Mouse (Mus musculus): ENCODE results near the gene Srsf2.
A peak's percentile ranks its signal among the peaks of the same experiment; 100 is the strongest.
"Not testable (repeated sequence)": the region's sequence is repeated elsewhere in the genome, so short reads cannot be mapped to it uniquely, and the experiment has no call there.

Srsf2 gene

DNA sequence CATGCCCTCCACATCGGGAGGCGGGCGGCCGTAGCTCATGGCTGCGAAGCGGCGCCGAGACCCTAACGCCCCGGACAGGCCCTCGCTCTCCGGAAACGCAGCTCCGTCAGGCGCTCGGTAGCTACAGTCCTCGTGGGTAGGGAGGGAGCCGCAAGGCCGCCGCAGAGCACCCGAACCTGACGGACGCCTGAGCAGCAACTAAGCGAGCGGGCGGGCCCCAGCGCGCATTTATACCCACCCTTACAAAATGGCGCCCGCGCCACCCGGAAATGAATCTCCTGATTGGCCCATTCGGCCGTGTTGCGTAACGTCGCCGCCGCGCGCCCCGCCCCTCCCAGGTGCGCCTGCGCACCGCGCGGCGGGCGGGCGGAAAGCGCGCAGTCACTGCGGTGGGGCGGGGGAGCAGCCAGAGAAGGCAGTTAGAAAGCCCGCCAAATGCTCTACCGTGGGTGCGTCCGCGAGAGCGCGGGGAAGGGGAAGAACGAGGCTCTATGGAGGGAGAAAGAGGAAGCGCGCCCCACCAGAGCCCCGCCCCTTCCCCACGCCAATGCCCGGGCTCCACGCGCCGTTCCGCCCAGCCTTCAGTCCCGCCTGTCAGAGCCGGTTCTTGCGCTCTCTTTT, at the start of gene Srsf2:
Gene Srsf2 (minus strand): TSS at position 204 of the 621 bp plus-strand sequence.
- DNase-seq (ENCODE audit: low read depth, low spot score) = peak; percentile 97
- Histone ChIP-seq H3K27me3 (ENCODE audit: control insufficient read depth, insufficient read depth, low read length, poor library complexity, severe bottlenecking) (no peaks in the 10 kb centered on the region), H3K36me3 (ENCODE audit: control insufficient read depth, insufficient read depth, low read length, poor library complexity, severe bottlenecking) (peaks cover 11% of the 10 kb centered on the region; the same call in 1 of the 2 replicates)

GRCm38 (mm10) chr11:116902588-116902987, 49.7 kb upstream of the Srsf2 start:
- not testable (repeated sequence) for DNase-seq (ENCODE audit: low read depth, low spot score); H3K36me3 ChIP-seq (ENCODE audit: control insufficient read depth, insufficient read depth, low read length, poor library complexity, severe bottlenecking); H3K27me3 ChIP-seq (ENCODE audit: control insufficient read depth, insufficient read depth, low read length, poor library complexity, severe bottlenecking)

GRCm38 (mm10) chr11:116899247-116899646, 46.4 kb upstream of the Srsf2 start:
- no peak for DNase-seq (ENCODE audit: low read depth, low spot score)
- Histone ChIP-seq H3K27me3 (ENCODE audit: control insufficient read depth, insufficient read depth, low read length, poor library complexity, severe bottlenecking) (no peaks in the 10 kb centered on the region), H3K36me3 (ENCODE audit: control insufficient read depth, insufficient read depth, low read length, poor library complexity, severe bottlenecking) (no peaks in the 10 kb centered on the region)

GRCm38 (mm10) chr11:116895402-116895801, 42.5 kb upstream of the Srsf2 start:
- no peak for DNase-seq (ENCODE audit: low read depth, low spot score)
- no peaks in the 10 kb centered on the region for H3K27me3 ChIP-seq (ENCODE audit: control insufficient read depth, insufficient read depth, low read length, poor library complexity, severe bottlenecking)
- no peaks in the 10 kb centered on the region for H3K36me3 ChIP-seq (ENCODE audit: control insufficient read depth, insufficient read depth, low read length, poor library complexity, severe bottlenecking)

- no peak for DNase-seq (ENCODE audit: low read depth, low spot score)
- no peaks in the 10 kb centered on the region for H3K27me3 ChIP-seq (ENCODE audit: control insufficient read depth, insufficient read depth, low read length, poor library complexity, severe bottlenecking)
- no peaks in the 10 kb centered on the region for H3K36me3 ChIP-seq (ENCODE audit: control insufficient read depth, insufficient read depth, low read length, poor library complexity, severe bottlenecking)
Measured at GRCm38 (mm10) chr11:116893532-116894442, 40.9 kb upstream of the Srsf2 start.

- H3K36me3 ChIP-seq (ENCODE audit: control insufficient read depth, insufficient read depth, low read length, poor library complexity, severe bottlenecking) = no peaks in the 10 kb centered on the region
- no peaks in the 10 kb centered on the region for H3K27me3 ChIP-seq (ENCODE audit: control insufficient read depth, insufficient read depth, low read length, poor library complexity, severe bottlenecking)
- no peak for DNase-seq (ENCODE audit: low read depth, low spot score)
Measured at GRCm38 (mm10) chr11:116887136-116887535, 34.2 kb upstream of the Srsf2 start.

DNA sequence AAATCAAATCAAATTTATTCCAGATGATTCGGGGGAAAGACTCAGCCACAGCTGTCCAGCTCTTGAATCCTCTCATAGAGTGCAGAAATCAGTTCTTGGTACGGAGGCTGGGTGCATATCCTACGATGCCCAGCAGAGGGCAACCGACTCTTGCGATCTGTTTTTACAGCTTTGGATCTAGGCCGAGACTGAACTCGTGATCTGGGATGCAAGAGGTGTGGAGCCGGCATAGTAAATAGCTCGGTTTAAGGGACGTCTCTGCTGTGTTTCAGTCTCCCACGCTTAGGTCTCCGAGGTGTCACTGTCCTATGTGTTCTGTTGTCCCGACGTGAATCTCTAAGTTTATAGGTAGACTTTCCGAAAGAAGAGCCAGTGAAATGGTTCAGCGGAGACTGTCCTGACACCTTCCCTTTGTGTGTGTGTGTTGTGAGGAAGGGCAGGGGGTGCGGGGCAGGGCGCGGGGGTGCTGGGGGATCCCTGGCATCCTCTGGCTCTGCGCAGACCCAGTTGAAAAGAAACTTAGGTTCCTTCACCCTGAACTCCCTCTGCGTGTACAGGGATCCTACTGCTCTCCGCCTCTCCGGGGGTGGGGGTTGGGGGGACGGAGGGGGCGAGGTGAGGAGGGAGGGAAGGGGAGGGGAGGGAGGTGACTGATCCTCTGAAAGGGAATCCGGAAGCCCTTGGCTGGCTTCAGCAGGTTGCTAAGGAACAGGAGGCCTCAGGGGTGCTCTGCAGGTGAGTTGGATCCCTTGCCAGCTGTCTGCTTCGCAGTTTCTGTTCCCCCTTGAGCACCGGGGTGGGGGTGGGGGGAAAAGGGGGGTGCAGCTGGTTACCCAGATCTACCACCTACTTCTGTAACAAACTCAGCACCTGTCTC, 32.6 kb upstream of the Srsf2 start:
- no peaks in the 10 kb centered on the region for H3K36me3 ChIP-seq (ENCODE audit: control insufficient read depth, insufficient read depth, low read length, poor library complexity, severe bottlenecking)
- peak; percentile 89 for DNase-seq (ENCODE audit: low read depth, low spot score)
- no peaks in the 10 kb centered on the region for H3K27me3 ChIP-seq (ENCODE audit: control insufficient read depth, insufficient read depth, low read length, poor library complexity, severe bottlenecking)

DNA sequence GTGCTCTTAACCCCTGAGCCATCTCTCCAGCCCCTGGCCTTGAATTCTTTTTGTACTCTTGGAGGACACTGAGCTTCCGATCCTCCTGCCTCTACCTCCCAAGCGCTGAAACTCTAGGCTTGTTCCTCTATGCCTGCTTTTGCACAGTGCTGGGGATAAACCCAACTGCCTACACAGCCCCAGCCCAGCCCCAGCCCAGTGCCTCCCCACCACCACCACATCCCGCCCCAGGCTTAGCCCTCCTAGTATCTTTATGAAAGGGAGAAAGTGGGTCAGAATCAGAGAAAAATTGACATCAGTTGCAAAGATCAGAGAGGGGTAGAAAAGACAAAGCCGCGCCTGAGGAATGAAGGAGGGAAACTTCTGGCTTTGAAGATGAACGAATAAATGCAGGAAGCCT, 31.2 kb upstream of the Srsf2 start:
- H3K36me3 ChIP-seq (ENCODE audit: control insufficient read depth, insufficient read depth, low read length, poor library complexity, severe bottlenecking) = no peaks in the 10 kb centered on the region
- H3K27me3 ChIP-seq (ENCODE audit: control insufficient read depth, insufficient read depth, low read length, poor library complexity, severe bottlenecking) = no peaks in the 10 kb centered on the region
- no peak for DNase-seq (ENCODE audit: low read depth, low spot score)

DNA sequence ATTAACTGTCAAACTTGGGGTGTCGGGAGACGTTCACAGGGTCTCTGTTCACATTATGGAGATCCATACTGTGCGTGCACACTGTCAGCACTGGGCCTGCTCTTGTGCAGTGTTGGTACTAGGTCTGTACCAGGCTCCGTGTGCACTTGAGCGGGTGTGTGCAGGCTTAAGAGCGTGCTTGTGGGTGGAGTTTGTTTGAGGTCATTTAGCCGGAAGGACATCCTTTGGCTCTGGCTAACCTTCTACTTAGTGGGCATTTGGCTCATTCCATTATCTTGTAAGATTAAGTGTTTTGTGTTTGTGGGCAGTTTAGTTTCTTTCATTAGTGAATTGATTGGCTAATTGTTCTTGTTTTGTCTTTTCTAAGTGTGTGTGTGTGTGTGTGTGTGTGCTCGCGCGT, 29.6 kb upstream of the Srsf2 start:
- no peaks in the 10 kb centered on the region for H3K36me3 ChIP-seq (ENCODE audit: control insufficient read depth, insufficient read depth, low read length, poor library complexity, severe bottlenecking)
- H3K27me3 ChIP-seq (ENCODE audit: control insufficient read depth, insufficient read depth, low read length, poor library complexity, severe bottlenecking) = no peaks in the 10 kb centered on the region
- DNase-seq (ENCODE audit: low read depth, low spot score) = no peak

DNA sequence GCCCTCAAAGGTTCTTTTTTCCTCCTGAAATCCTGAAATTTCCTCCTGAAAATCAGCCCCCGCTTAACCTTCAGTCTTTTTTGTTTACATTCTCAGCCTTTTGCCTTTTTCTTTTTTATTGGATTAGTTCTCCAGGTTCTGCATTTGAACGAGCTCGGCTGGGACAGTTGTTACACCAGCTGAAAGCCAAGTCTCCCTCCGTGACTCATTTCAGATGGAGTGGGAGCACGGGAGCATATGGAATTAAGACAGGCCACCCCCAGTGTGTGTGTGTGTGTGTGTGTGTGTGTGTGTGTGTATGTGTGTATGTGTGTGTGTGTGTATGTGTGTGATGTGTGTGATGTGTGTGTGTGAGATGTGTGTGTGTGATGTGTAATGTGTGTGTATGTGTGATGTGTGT, 28.5 kb upstream of the Srsf2 start:
- Histone ChIP-seq H3K36me3 (ENCODE audit: control insufficient read depth, insufficient read depth, low read length, poor library complexity, severe bottlenecking) (no peaks in the 10 kb centered on the region), H3K27me3 (ENCODE audit: control insufficient read depth, insufficient read depth, low read length, poor library complexity, severe bottlenecking) (no peaks in the 10 kb centered on the region)
- DNase-seq (ENCODE audit: low read depth, low spot score) = no peak

GRCm38 (mm10) chr11:116880839-116881238, 27.9 kb upstream of the Srsf2 start:
- Histone ChIP-seq H3K27me3 (ENCODE audit: control insufficient read depth, insufficient read depth, low read length, poor library complexity, severe bottlenecking) (no peaks in the 10 kb centered on the region), H3K36me3 (ENCODE audit: control insufficient read depth, insufficient read depth, low read length, poor library complexity, severe bottlenecking) (no peaks in the 10 kb centered on the region)
- DNase-seq (ENCODE audit: low read depth, low spot score) = no peak

DNA sequence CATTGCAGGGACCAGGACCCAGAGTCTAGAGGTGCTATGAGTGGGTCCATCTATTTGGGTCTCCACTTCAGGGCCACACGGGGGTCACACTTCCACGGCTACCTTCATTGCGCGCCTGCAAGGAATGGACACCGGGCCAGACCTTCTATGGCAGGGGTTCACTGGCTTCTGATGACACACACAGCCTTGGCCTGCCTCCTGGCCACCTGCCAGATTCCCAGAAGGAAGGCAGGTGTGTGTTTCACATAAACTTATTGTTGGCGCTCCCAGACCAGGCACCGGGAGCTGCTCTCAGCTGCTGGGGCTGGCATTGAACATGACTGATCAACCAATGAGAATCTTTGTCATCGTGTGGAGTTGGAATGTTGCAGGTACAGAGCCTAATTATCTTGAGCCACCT, 25.6 kb upstream of the Srsf2 start:
- no peaks in the 10 kb centered on the region for H3K27me3 ChIP-seq (ENCODE audit: control insufficient read depth, insufficient read depth, low read length, poor library complexity, severe bottlenecking)
- no peak for DNase-seq (ENCODE audit: low read depth, low spot score)

GRCm38 (mm10) chr11:116873987-116874386, 21.1 kb upstream of the Srsf2 start:
- 0 out of 2 replicates have a peak, but pooled peaks cover 2% of the 10 kb centered on the region for H3K36me3 ChIP-seq (ENCODE audit: control insufficient read depth, insufficient read depth, low read length, poor library complexity, severe bottlenecking)
- H3K27me3 ChIP-seq (ENCODE audit: control insufficient read depth, insufficient read depth, low read length, poor library complexity, severe bottlenecking) = no peaks in the 10 kb centered on the region
- DNase-seq (ENCODE audit: low read depth, low spot score) = no peak

More for the DNA sequence above, 25.6 kb upstream of the Srsf2 start:
- 0 out of 2 replicates have a peak, but pooled peaks cover 2% of the 10 kb centered on the region for H3K36me3 ChIP-seq (ENCODE audit: control insufficient read depth, insufficient read depth, low read length, poor library complexity, severe bottlenecking)

DNA sequence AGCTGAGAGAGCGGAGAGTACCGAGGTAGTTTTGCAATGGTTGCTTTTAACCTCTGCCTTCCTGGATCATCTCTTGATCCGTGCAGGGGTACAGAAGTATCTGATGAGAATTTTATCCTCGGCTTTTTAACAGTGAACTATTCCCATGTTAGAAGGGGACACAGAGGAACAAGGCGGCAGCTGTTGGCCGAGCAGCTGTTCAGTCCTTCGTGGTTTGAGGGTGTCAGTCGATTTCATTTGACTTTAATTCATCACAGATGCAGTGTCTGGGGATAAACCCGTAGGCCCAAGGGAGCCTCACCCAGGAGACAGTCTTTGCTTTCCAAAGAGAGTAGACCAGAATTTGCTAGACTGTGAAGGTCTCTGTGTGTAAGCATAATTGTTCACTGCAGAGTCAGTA, 18.6 kb upstream of the Srsf2 start:
- Histone ChIP-seq H3K36me3 (ENCODE audit: control insufficient read depth, insufficient read depth, low read length, poor library complexity, severe bottlenecking) (0 out of 2 replicates have a peak, but pooled peaks cover 2% of the 10 kb centered on the region), H3K27me3 (ENCODE audit: control insufficient read depth, insufficient read depth, low read length, poor library complexity, severe bottlenecking) (no peaks in the 10 kb centered on the region)
- DNase-seq (ENCODE audit: low read depth, low spot score) = no peak
